Mouse (Mus musculus) embryonic fibroblast, embryonic 13.5 days (primary cell): ENCODE measurements around the gene Ago3.

ENCODE experiments used
- CTCF ChIP-seq: IDR thresholded peaks from 2 replicates; pipeline ENCODE4 v1.5.1; 2011; ENCODE audit warnings: mild to moderate bottlenecking, control low read depth, low read length, moderate library complexity, borderline replicate concordance; ENCODE audit not compliant: insufficient read depth
- POLR2A ChIP-seq: IDR thresholded peaks from 2 replicates; pipeline ENCODE4 v1.6.1; 2011; ENCODE audit warnings: low read depth, mild to moderate bottlenecking, control low read depth, low read length, moderate library complexity

GRCm38 (mm10) chr4:126444528-126444927, 15.2 kb upstream of the Ago3 start:
- TF ChIP-seq CTCF, result no peak
- TF ChIP-seq POLR2A, result no peak
